Mouse (Mus musculus) erythroblast, embryonic 14.5 days (primary cell): Measurements from ENCODE around the gene Glb1l.

Experiments used
- GATA1 ChIP-seq: IDR thresholded peaks from 2 replicates; pipeline ENCODE4 v1.6.1; 2012; ENCODE audit warnings: low read length, inconsistent platforms, mixed read lengths
- TAL1 ChIP-seq: IDR thresholded peaks from 3 replicates; pipeline ENCODE4 v1.6.1; 2012; ENCODE audit warnings: low read length, inconsistent platforms, mixed read lengths

- TF ChIP-seq TAL1: no peak
- no peak for TF ChIP-seq GATA1
Observed at GRCm38 (mm10) chr1:75218227-75219001, 7.8 kb upstream of the Glb1l start.
